Mouse (Mus musculus) lung, embryonic 15.5 days (tissue): ENCODE results near the gene Gm14393. TPM values are rescaled to one million over a fixed set of nuclear protein-coding genes. Genes with fewer than 3 reads are reported as not detected.
"Not testable (repeated sequence)": the region's sequence is repeated elsewhere in the genome, so short reads cannot be mapped to it uniquely, and the experiment has no call there.

ENCODE experiments used
- ATAC-seq: fragments of 200-750 bp; cut with Nextera tagmentation; 2 replicates; pipeline ENCODE4 v1.8.0; 2017; ENCODE audit warnings: moderate number of reproducible peaks, borderline replicate concordance; ENCODE audit not compliant: low FRiP score, low TSS enrichment; ENCODE audit errors: extremely low read depth
- H3K27ac ChIP-seq: fragments of 300-500 bp; sonication (generic); 2 replicates; pipeline ENCODE4 v1.5.1; 2015; ENCODE audit warnings: moderate library complexity, mild to moderate bottlenecking, inconsistent platforms
- H3K27me3 ChIP-seq: fragments of 300-500 bp; sonication (generic); 2 replicates; pipeline ENCODE4 v1.6.1; 2015; ENCODE audit warnings: inconsistent platforms
- H3K36me3 ChIP-seq: fragments of 300-500 bp; sonication (generic); 2 replicates; pipeline ENCODE4 v1.6.1; 2015; ENCODE audit warnings: inconsistent platforms
- H3K4me1 ChIP-seq: fragments of 300-500 bp; sonication (generic); 2 replicates; pipeline ENCODE4 v1.6.1; 2015; ENCODE audit warnings: inconsistent platforms
- H3K4me2 ChIP-seq: fragments of 300-500 bp; sonication (generic); 2 replicates; pipeline ENCODE4 v1.6.1; 2015; ENCODE audit warnings: inconsistent platforms, mild to moderate bottlenecking, moderate library complexity
- H3K4me3 ChIP-seq: fragments of 300-500 bp; sonication (generic); 2 replicates; pipeline ENCODE4 v1.5.1; 2015; ENCODE audit warnings: mild to moderate bottlenecking, inconsistent platforms
- H3K9ac ChIP-seq: fragments of 300-500 bp; sonication (generic); 2 replicates; pipeline ENCODE4 v1.6.1; 2015; ENCODE audit warnings: inconsistent platforms
- H3K9me3 ChIP-seq: fragments of 300-500 bp; sonication (generic); 2 replicates; pipeline ENCODE4 v1.6.1; 2016; ENCODE audit warnings: inconsistent platforms
- WGBS: fragments of 180-500 bp; shearing (Covaris S2); methylation state at CpG from one replicate; pipeline ENCODE4 v1.1.7; 2015; 5-methylcytosine and 5-hydroxymethylcytosine counted together
- polyA plus RNA-seq: library from polyadenylated mRNA; unstranded; fragments of >200 nt; fragmentation: Nextera tagmentation; extraction: Ambion mirVana; gene quantifications from 2 replicates; pipeline ENCODE4 v1.2.1, GENCODE M21; 2015

Gm14393 gene
- 0.51 and 1.7 TPM in 2 replicates for polyA plus RNA-seq

- ATAC-seq, H3K9ac ChIP-seq, H3K4me2 ChIP-seq, H3K4me3 ChIP-seq, H3K27ac ChIP-seq, H3K36me3 ChIP-seq, H3K9me3 ChIP-seq, H3K27me3 ChIP-seq, H3K4me1 ChIP-seq: not testable (repeated sequence)
- WGBS: 56% methylated on average over 1 of the region's 1 CpGs
These were observed at the start of gene Gm14393 for GRCm38 (mm10) chr2:175067681-175068261. Gene Gm14393 (minus strand): TSS chr2:175067781.

GRCm38 (mm10) chr2:175044268-175044667 lies 23.3 kb downstream of the Gm14393 start:
- H3K4me2 ChIP-seq, H3K9me3 ChIP-seq, ATAC-seq, H3K36me3 ChIP-seq, H3K4me3 ChIP-seq, H3K4me1 ChIP-seq, H3K27me3 ChIP-seq, H3K9ac ChIP-seq, H3K27ac ChIP-seq: not testable (repeated sequence)
- 96% methylated on average over 27 of the region's 27 CpGs for WGBS

Other genes with a start within 250 kb of the Gm14393 start
- gene Gm14444, start 57.5 kb downstream of the Gm14393 start, polyA plus RNA-seq: not detected in 2 replicates
- 8.0 and 8.6 TPM in 2 replicates for gene Gm14399, start 74.2 kb upstream of the Gm14393 start, polyA plus RNA-seq
- 0.77 and 0.90 TPM in 2 replicates for gene Gm14443, start 108.1 kb upstream of the Gm14393 start, polyA plus RNA-seq
- gene Gm14391, start 139.1 kb upstream of the Gm14393 start, polyA plus RNA-seq: 4.7 and 6.2 TPM in 2 replicates
- gene Gm14440, start 207.3 kb upstream of the Gm14393 start, polyA plus RNA-seq: not detected in 2 replicates